Mouse (Mus musculus): ENCODE data around the gene Cct3.
"Not testable (repeated sequence)": the region's sequence is repeated elsewhere in the genome, so short reads cannot be mapped to it uniquely, and the experiment has no call there.

The Cct3 gene

DNA sequence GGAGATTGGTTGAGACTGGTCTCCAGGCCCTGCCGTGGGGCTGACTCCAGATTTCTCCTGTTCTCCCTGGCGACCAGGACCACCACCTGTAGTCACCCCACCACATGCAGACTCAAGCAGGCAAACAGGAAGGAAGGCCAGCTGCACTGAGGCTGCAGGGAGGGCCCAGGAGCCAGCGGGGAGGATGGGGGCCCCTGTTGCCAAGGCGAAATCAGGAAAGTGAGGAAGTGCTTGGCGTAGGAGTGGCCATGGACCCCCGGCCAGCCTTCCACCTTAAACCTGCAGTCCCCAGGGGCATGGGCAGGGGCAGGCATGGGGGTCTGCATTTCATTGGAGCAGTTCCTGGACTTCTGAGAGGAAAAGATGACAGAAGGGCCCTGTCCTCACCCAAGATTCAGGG is 64.2 kb downstream of the Cct3 start:
- DNase-seq (ENCODE audit: low spot score in 2 of 2) = no peak

DNA sequence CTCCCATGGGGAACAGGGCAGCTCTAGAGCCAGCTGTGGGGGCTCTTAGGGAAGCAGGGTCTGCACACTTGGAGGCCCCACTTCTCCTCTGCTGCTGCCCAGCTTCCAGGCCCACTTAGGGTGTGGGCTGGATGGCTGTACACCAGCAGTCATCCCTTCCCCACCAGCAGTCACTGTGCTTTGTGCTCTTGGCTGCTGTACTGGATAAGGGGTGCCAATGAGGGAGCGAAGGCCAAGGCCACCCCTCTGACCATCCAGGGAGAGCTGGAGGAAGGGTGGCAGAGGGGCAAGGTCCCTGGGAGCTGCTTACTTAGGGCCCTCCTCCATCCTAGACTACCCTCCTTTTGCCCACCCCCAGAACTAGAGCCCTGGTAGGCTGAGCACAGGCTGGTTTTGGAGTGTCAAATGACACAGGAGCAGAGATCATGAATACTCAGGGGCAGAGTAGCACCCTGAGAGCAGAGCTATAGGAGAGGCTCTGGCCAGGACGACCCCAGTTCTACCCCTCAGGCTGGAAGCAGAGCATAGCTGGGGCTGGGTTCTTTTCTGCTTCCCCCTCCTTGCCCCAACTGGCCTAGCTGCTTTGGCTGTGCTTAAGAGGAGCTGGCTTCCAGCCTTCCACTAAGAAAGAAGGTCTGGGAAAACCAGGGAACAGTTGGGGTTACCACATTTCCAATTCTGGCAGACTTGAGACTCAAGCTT is 64.8 kb downstream of the Cct3 start:
- DNase-seq (ENCODE audit: low spot score in 2 of 2) = no peak

DNA sequence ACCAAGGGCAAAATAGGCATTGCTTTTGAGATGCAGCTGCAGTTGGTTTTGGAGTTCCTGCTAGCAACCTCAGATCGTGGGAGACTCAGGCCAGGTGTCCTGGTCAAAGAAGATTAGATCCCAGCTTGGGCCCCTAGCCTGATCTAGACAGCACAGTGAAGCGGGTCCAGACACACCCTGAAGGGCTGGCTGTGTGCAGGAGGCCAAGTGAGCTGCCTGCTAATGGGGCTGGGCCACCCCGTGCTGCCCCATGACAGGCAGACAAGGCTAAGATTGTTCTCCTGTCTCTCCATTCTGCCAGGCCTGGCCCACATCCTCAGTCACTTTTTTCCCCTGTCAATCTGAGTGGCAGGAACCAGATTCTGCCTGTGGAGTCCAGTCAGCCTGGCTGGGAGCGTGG is 66.8 kb downstream of the Cct3 start:
- DNase-seq (ENCODE audit: low spot score in 2 of 2) = peak; percentile 38 to 50

DNA sequence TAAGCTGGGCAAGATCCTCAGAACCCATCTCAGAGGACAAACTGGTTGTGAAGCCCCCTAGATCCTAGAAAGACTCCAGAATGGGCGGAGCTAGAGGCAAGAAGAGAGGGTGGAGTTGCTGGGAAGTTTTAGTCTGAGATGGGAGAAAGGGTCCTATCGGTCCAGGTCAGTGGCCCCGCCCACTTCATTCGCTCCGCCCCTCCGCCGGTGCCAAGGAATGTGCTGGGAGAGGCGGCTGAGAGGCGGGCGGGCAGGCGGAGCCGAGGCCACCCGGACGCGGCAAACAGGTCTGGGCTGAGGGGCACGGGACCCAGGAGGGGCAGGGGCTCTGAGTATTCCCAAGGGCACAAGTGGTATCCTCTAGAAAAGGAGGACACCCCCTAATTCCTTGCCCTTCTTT is 67.4 kb downstream of the Cct3 start, which contains the start of gene Paqr6:
TSS of gene Paqr6 (plus strand) at position 248 of the 400 bp plus-strand sequence.
- no peak for DNase-seq (ENCODE audit: low spot score in 2 of 2)

DNA sequence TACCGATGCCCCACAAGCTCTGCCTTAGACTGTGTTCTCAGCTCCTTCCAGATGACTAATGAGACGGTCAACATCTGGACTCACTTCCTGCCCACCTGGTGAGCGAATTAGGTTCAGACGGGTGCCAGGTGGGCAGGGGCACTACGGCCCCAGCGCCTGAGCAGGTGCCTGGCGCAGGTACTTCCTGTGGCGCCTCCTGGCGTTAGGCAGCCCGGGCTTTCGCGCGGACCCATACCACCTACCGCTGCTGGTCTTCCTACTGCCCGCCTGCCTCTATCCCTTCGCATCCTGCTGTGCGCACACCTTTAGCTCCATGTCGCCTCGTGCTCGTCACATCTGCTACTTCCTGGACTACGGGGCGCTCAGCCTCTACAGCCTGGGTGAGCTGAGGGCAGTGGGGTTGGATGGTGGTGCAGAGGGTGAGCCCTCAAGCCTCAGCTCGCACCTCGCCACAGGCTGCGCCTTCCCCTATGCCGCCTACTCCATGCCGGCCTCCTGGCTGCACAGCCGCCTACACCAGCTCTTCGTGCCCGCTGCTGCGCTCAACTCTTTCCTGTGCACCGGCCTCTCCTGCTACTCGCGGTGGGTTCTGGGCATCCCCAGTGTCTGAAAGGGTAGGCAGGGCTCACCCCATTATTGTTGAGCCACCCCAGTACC is 68.9 kb downstream of the Cct3 start:
- DNase-seq (ENCODE audit: low spot score in 2 of 2) = peak in 1 of 2 experiments; percentile 28

DNA sequence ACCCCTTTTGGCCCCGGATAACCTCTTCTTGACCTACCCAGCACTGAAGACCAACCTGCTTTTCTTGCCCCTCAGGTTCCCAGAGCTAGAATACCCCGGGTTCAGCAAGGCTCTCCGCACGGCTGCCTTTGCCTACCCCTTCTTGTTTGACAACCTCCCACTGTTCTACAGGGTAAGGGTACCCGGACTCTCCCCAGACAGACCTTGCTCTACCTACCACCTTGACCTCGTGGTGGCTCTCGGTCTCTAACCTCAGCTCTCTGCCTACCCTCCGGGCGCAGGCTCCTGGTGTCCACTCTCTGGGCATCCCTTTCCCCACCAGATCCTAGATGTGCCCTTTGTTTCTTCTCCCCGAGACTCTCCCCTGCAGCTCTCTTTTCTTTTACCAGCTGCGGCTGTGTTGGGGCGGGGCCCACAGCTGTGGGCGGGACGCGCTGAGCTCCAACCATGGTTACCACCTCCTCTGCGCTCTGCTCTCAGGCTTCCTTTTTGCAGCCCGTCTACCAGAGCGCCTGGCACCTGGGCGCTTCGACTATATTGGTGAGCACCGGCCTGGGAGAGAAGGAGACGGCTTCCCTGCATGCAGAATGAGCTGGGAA is 70.0 kb downstream of the Cct3 start:
- peak; percentile 61 to 69 for DNase-seq (ENCODE audit: low spot score in 2 of 2)

DNA sequence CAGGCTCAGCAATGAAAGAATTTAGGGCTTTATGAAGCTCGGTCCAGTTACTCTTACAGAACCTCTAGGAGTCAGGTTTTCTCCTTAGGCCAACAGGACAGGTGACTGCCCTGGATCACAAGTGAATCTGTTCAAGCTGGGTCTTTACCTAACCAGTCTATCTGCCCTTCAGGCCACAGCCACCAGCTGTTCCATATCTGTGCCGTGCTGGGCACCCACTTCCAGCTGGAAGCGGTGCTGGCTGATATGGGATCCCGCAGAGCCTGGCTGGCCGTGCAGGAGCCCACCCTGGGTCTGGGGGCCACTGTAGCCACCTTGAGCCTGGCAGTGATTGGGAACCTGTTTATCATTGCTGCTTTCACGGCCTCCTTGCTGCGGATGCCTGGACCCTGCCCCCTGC is 70.6 kb downstream of the Cct3 start:
- not testable (repeated sequence) for DNase-seq (ENCODE audit: low spot score in 2 of 2)

DNA sequence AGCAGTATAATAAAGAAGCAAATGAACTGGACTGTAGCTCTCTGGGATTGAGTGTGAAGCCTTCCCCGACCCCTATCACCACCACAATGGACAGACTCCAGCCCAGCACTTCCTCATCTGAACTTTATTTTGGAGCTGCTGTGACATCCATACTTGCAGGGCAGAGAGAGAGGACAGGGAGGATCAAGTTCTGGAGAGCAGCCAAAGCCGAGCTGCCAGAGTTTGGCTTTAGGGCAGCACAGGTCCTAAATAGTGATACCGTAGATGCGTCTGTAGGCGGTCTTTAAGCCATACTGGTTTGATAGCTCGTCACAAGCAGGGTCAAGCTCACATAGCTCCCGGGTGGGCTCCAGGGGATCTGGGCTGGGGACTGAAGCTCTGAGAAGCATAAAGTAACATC is 71.6 kb downstream of the Cct3 start:
- DNase-seq (ENCODE audit: low spot score in 2 of 2) = not testable (repeated sequence)
